Mouse (Mus musculus): ENCODE measurements at regions not wholly inside any gene's neighbourhood (a gene's known extent, or its start where the extent isn't known, plus 50 kb on each side); places are given as distances from the start of the nearest gene placed in this dataset.

GRCm38 (mm10) chr14:31978196-31978595 lies 50.6 kb upstream of the Galnt15 start:
- no peak for ATAC-seq (replicated peaks; ENCODE audit: insufficient number of reproducible peaks, low FRiP score, low TSS enrichment, poor library complexity, severe bottlenecking)

- no peak for ATAC-seq (replicated peaks; ENCODE audit: insufficient number of reproducible peaks, low FRiP score, low TSS enrichment, poor library complexity, severe bottlenecking)
These were observed 50.1 kb upstream of the Galnt15 start for GRCm38 (mm10) chr14:31978690-31979089.

Data from monocyte, adult 5-6 weeks (primary cell).